ENCODE assay signal across 13 mouse cellular contexts in genomic region chr15:25753878-25754277, GRCm38 (mm10).
A peak's percentile ranks its signal among the peaks of the same experiment; 100 is the strongest.
DNase-seq lines count a peak whose midpoint lies in the region; ATAC-seq and TF ChIP-seq lines count a peak whose summit lies in the region.
"Had no signal": no experiment of that assay in that cellular context is flagged by ENCODE, and none has a peak within 500 bp of the region (broad histone marks: within the 10 kb centered on the region; RNA-seq: fewer than 3 reads in every experiment).

No protein-coding gene starts in this region.

- H3K4me1 ChIP-seq in forebrain, postnatal 0 days (ENCODE audit: insufficient read depth), result peaks cover 10% of the 10 kb centered on the region
- peaks cover 60% of the 10 kb centered on the region for H3K4me1 ChIP-seq in midbrain, embryonic 12.5 days

- no peaks in the 10 kb centered on the region for H3K36me3 ChIP-seq in forebrain, postnatal 0 days (ENCODE audit: insufficient read depth)
- 0 out of 2 replicates have a peak, but pooled peaks cover 2% of the 10 kb centered on the region for H3K36me3 ChIP-seq in midbrain, embryonic 12.5 days

- peak overlapping the region; percentile 31 for H3K4me3 ChIP-seq in left cerebral cortex, adult 2 months
- H3K4me3 ChIP-seq in forebrain, postnatal 0 days (ENCODE audit: low read depth, low read length), result peak overlapping the region; percentile 26
- H3K4me3 ChIP-seq in midbrain, embryonic 12.5 days, result peak overlapping the region; percentile 47
- H3K4me3 ChIP-seq: embryonic facial prominence, embryonic 15.5 days; liver, embryonic 12.5 days had no signal

- H3K9me3 ChIP-seq in forebrain, postnatal 0 days (ENCODE audit: low read length), result no peaks in the 10 kb centered on the region
- H3K9me3 ChIP-seq in midbrain, embryonic 12.5 days, result no peaks in the 10 kb centered on the region
- H3K9me3 ChIP-seq: embryonic facial prominence, embryonic 15.5 days; liver, embryonic 12.5 days had no signal

- H3K9ac ChIP-seq in forebrain, postnatal 0 days, result no peak overlapping the region; the same call in 1 of the 2 replicates
- peak overlapping the region; percentile 74 for H3K9ac ChIP-seq in midbrain, embryonic 12.5 days (replicated peaks)
- H3K9ac ChIP-seq: embryonic facial prominence, embryonic 15.5 days; liver, embryonic 12.5 days had no signal

- no peak for DNase-seq in left cerebral cortex, adult 2 months (ENCODE audit: extremely low spot score in 1 of 2, low spot score in 2 of 2)
- DNase-seq in left cerebral cortex, adult 18-20 months (ENCODE audit: low spot score in 2 of 2), result no peak
- no peak for DNase-seq in forebrain, postnatal 0 days
- DNase-seq in embryo, embryonic 9.5 days (ENCODE audit: extremely low spot score), result no peak
- no peak for DNase-seq in urinary bladder, postnatal 10 days (ENCODE audit: low spot score)
- DNase-seq in heart, adult 11 months, result no peak
- DNase-seq in gastrocnemius, postnatal 36 days, result no peak
- DNase-seq: cerebellum, postnatal 10 days; heart, adult 18-20 months; kidney, adult 2 months had no signal

- H3K4me2 ChIP-seq in forebrain, postnatal 0 days (ENCODE audit: low read depth), result peak overlapping the region; percentile 40
- H3K4me2 ChIP-seq in midbrain, embryonic 12.5 days (replicated peaks), result peak overlapping the region; percentile 62
- H3K4me2 ChIP-seq: embryonic facial prominence, embryonic 15.5 days; liver, embryonic 12.5 days had no signal

- no peak for TF ChIP-seq CTCF in left cerebral cortex, adult 2 months (IDR thresholded peaks at IDR 0.05)
- TF ChIP-seq CTCF in forebrain, postnatal 0 days (IDR thresholded peaks at IDR 0.05; ENCODE audit: low read depth), result no peak

- H3K27me3 ChIP-seq in forebrain, postnatal 0 days (ENCODE audit: insufficient read depth, low read length), result no peaks in the 10 kb centered on the region
- 0 out of 2 replicates have a peak, but pooled peaks cover 5% of the 10 kb centered on the region for H3K27me3 ChIP-seq in midbrain, embryonic 12.5 days
- H3K27me3 ChIP-seq: embryonic facial prominence, embryonic 15.5 days; liver, embryonic 12.5 days had no signal

- intact Hi-C loops in left cerebral cortex, adult 2 months (cut with DNase I), result no loop called here
- intact Hi-C loops in gastrocnemius, postnatal 36 days (cut with DNase I), result no loop called here

- ATAC-seq in forebrain, postnatal 0 days, result 0 out of 2 replicates have a peak, but pooled peaks have one; percentile 12
- ATAC-seq in midbrain, embryonic 12.5 days (ENCODE audit: low FRiP score, low read depth), result peak; percentile 13; the same call in 1 of the 2 replicates
- ATAC-seq: liver, embryonic 12.5 days had no signal

- peak overlapping the region; percentile 55 for H3K27ac ChIP-seq in left cerebral cortex, adult 2 months
- H3K27ac ChIP-seq in forebrain, postnatal 0 days (ENCODE audit: low read depth, low read length), result peak overlapping the region; percentile 77
- H3K27ac ChIP-seq in midbrain, embryonic 12.5 days (replicated peaks), result peak overlapping the region; percentile 96
- H3K27ac ChIP-seq: embryonic facial prominence, embryonic 15.5 days; liver, embryonic 12.5 days had no signal
